Mouse (Mus musculus): ENCODE data around the gene 2310039H08Rik. TPM values are rescaled to one million over a fixed set of nuclear protein-coding genes. Genes with fewer than 3 reads are reported as not detected.

The 2310039H08Rik gene
- total and polyA plus RNA-seq, 3 experiments, result 17.4 to 129 (median 33.4) TPM

GRCm38 (mm10) chr17:46728021-46728420 lies 44.4 kb upstream of the 2310039H08Rik start:
- no peaks in the 10 kb centered on the region for H3K9me3 ChIP-seq (replicated peaks)
- peaks cover 3% of the 10 kb centered on the region; the same call in 1 of the 2 replicates for H3K4me1 ChIP-seq (ENCODE audit: insufficient read depth, low read depth, low read length)
- no peak for TF ChIP-seq GATA1 (IDR thresholded peaks at IDR 0.05; ENCODE audit: borderline replicate concordance, low read length)
- TF ChIP-seq CTCF (IDR thresholded peaks at IDR 0.05; ENCODE audit: low read depth, low read length), result peak; percentile 22; the same call in 1 of the 2 replicates
- no peak for ATAC-seq (ENCODE audit: extremely low read depth, insufficient number of reproducible peaks, low FRiP score, poor library complexity, severe bottlenecking)
- DNase-seq (ENCODE audit: low spot score), result no peak
- H3K4me3 ChIP-seq (ENCODE audit: low read depth, low read length), result no peak overlapping the region
- H3K27me3 ChIP-seq (ENCODE audit: insufficient read depth, low read length), result peaks cover 8% of the 10 kb centered on the region; the same call in 1 of the 2 replicates
- peaks cover 43% of the 10 kb centered on the region for H3K36me3 ChIP-seq (replicated peaks)

DNA sequence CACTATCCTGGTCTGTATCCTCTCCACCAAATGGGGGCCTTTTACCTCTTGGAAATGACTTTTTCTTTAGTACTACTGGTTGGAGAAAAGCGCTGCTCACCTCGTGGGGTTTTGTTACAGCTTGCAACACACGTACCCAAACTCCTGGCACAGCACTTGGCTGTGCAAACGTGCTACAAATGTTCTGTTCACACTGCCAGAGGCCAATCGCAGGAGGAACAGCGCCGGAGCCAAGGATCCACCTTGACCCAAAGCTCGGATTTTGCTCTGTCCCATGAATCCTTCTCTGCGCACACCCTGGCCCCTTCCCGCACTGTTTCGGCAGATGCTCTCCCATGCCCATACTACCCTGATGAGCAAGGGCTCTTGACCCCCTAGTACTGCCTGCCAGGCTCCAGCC lies 43.9 kb upstream of the 2310039H08Rik start:
- H3K4me1 ChIP-seq (ENCODE audit: insufficient read depth, low read depth, low read length), result peaks cover 4% of the 10 kb centered on the region
- DNase-seq (ENCODE audit: low spot score), result no peak
- no peaks in the 10 kb centered on the region for H3K9me3 ChIP-seq (replicated peaks)
- H3K36me3 ChIP-seq (replicated peaks), result peaks cover 39% of the 10 kb centered on the region
- TF ChIP-seq TAL1 (conservative IDR thresholded peaks at IDR 0.05; ENCODE audit: low read depth, low read length), result no peak
- TF ChIP-seq POLR2AphosphoS5 (IDR thresholded peaks at IDR 0.05; ENCODE audit: insufficient replicate concordance, low read depth, low read length), result no peak
- H3K27me3 ChIP-seq (ENCODE audit: insufficient read depth, low read length), result peaks cover 8% of the 10 kb centered on the region; the same call in 1 of the 2 replicates
- no peak overlapping the region for H3K4me3 ChIP-seq (ENCODE audit: low read depth, low read length)
- no peak for ATAC-seq (ENCODE audit: extremely low read depth, insufficient number of reproducible peaks, low FRiP score, poor library complexity, severe bottlenecking)

DNA sequence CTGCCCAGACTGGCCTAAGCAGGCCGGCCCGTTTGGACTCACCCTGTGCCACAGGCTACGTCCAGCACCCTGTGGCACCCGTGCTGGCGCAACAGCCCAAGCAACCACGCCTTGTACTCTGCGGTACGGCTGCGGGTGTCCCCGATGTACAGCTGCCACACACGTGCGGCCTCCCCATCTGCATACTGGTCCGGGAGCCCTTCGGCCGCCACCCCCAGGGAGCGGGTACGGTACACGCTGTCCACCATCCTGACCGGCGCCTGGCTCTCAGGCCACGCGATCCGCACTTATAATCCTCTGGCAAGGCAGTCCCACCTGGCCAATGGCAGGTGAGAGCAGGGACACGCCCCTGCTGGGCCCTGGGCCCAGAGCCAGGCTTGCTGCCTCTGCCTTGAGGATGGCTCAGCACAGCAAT lies 43.5 kb upstream of the 2310039H08Rik start, which contains the start of gene Gnmt:
Gene Gnmt, minus strand, starts transcription at position 265 of the 415 bp plus-strand sequence.
- H3K4me1 ChIP-seq (ENCODE audit: insufficient read depth, low read depth, low read length), result peaks cover 5% of the 10 kb centered on the region
- no peaks in the 10 kb centered on the region for H3K9me3 ChIP-seq (replicated peaks)
- ATAC-seq (ENCODE audit: extremely low read depth, insufficient number of reproducible peaks, low FRiP score, poor library complexity, severe bottlenecking) (no peak), DNase-seq (ENCODE audit: low spot score) (no peak)
- TF ChIP-seq GATA2 (IDR thresholded peaks at IDR 0.05; ENCODE audit: borderline replicate concordance, low read depth, low read length), result no peak
- no peak for TF ChIP-seq POLR2AphosphoS5 (IDR thresholded peaks at IDR 0.05; ENCODE audit: insufficient replicate concordance, low read depth, low read length)
- no peak for TF ChIP-seq TAL1 (conservative IDR thresholded peaks at IDR 0.05; ENCODE audit: low read depth, low read length)
- no peak for TF ChIP-seq CTCF (IDR thresholded peaks at IDR 0.05; ENCODE audit: low read depth, low read length)
- no peak for TF ChIP-seq GATA1 (IDR thresholded peaks at IDR 0.05; ENCODE audit: borderline replicate concordance, low read length)
- H3K4me3 ChIP-seq (ENCODE audit: low read depth, low read length), result no peak within 1 kb of the TSS
- peaks cover 8% of the 10 kb centered on the region; the same call in 1 of the 2 replicates for H3K27me3 ChIP-seq (ENCODE audit: insufficient read depth, low read length)
- H3K36me3 ChIP-seq (replicated peaks), result peaks cover 39% of the 10 kb centered on the region

DNA sequence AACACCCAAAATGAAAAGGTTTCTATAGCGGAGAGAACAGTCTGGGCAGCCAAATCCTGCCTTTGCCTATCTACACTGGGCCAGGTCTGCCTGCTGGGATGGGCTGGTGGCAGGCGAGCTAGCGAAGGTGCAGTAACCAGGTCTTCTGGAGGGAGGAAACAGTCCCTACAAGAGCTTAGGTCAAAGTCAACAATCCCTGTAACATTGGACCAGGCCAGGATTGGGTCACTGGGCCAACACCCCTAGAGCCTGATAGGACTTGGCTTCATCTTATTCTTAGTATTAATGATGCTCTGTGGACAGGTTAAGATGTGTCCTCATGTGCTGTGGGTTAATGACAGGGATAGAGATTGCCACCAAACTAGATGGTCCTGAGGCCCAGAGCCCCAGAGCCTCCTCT lies 38.4 kb upstream of the 2310039H08Rik start:
- ATAC-seq (ENCODE audit: extremely low read depth, insufficient number of reproducible peaks, low FRiP score, poor library complexity, severe bottlenecking) (no peak), DNase-seq (ENCODE audit: low spot score) (no peak)
- H3K4me1 ChIP-seq (ENCODE audit: insufficient read depth, low read depth, low read length), result peaks cover 2% of the 10 kb centered on the region
- no peak for TF ChIP-seq POLR2AphosphoS5 (IDR thresholded peaks at IDR 0.05; ENCODE audit: insufficient replicate concordance, low read depth, low read length)
- TF ChIP-seq GATA2 (IDR thresholded peaks at IDR 0.05; ENCODE audit: borderline replicate concordance, low read depth, low read length), result no peak
- TF ChIP-seq GATA1 (IDR thresholded peaks at IDR 0.05; ENCODE audit: borderline replicate concordance, low read length), result no peak
- TF ChIP-seq TAL1 (conservative IDR thresholded peaks at IDR 0.05; ENCODE audit: low read depth, low read length), result no peak
- TF ChIP-seq CTCF (IDR thresholded peaks at IDR 0.05; ENCODE audit: low read depth, low read length), result no peak
- H3K4me3 ChIP-seq (ENCODE audit: low read depth, low read length), result no peak overlapping the region
- H3K9me3 ChIP-seq (replicated peaks), result no peaks in the 10 kb centered on the region
- peaks cover 3% of the 10 kb centered on the region; the same call in 1 of the 2 replicates for H3K27me3 ChIP-seq (ENCODE audit: insufficient read depth, low read length)
- peaks cover 45% of the 10 kb centered on the region for H3K36me3 ChIP-seq (replicated peaks)

DNA sequence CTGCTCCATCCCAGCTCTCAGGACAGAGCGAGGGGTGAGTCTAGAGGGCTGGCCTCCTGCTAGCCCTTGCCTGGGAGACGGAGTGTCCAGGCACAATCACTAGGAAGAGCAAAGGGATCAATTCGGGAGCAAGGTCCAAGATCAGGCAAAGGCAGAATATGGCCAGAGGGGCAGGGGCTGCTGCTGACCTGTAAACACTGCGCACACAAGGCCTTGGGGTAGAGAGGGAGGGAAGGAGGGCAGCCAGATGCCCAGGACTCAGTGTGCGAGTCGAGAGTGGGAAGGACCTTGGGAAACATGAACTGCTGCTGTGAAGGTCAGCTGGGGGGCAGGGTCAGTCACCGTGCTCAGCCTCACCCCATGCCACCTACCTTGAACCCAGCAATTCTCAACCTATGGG lies 37.1 kb upstream of the 2310039H08Rik start:
- Histone ChIP-seq H3K4me3 (ENCODE audit: low read depth, low read length) (no peak overlapping the region), H3K36me3 (replicated peaks) (peaks cover 45% of the 10 kb centered on the region), H3K27me3 (ENCODE audit: insufficient read depth, low read length) (no peaks in the 10 kb centered on the region), H3K4me1 (ENCODE audit: insufficient read depth, low read depth, low read length) (peaks cover 2% of the 10 kb centered on the region; the same call in 1 of the 2 replicates), H3K9me3 (replicated peaks) (no peaks in the 10 kb centered on the region)
- ATAC-seq (ENCODE audit: extremely low read depth, insufficient number of reproducible peaks, low FRiP score, poor library complexity, severe bottlenecking) (no peak), DNase-seq (ENCODE audit: low spot score) (no peak)
- TF ChIP-seq TAL1 (conservative IDR thresholded peaks at IDR 0.05; ENCODE audit: low read depth, low read length) (no peak), GATA2 (IDR thresholded peaks at IDR 0.05; ENCODE audit: borderline replicate concordance, low read depth, low read length) (no peak), CTCF (IDR thresholded peaks at IDR 0.05; ENCODE audit: low read depth, low read length) (no peak), GATA1 (IDR thresholded peaks at IDR 0.05; ENCODE audit: borderline replicate concordance, low read length) (no peak), POLR2AphosphoS5 (IDR thresholded peaks at IDR 0.05; ENCODE audit: insufficient replicate concordance, low read depth, low read length) (no peak)

- Histone ChIP-seq H3K9me3 (replicated peaks) (no peaks in the 10 kb centered on the region), H3K27me3 (ENCODE audit: insufficient read depth, low read length) (no peaks in the 10 kb centered on the region), H3K36me3 (replicated peaks) (peaks cover 47% of the 10 kb centered on the region), H3K4me1 (ENCODE audit: insufficient read depth, low read depth, low read length) (peaks cover 2% of the 10 kb centered on the region; the same call in 1 of the 2 replicates), H3K4me3 (ENCODE audit: low read depth, low read length) (no peak overlapping the region)
- no peak for ATAC-seq (ENCODE audit: extremely low read depth, insufficient number of reproducible peaks, low FRiP score, poor library complexity, severe bottlenecking)
- DNase-seq (ENCODE audit: low spot score), result no peak
- TF ChIP-seq CTCF (IDR thresholded peaks at IDR 0.05; ENCODE audit: low read depth, low read length) (peak; percentile 70), GATA2 (IDR thresholded peaks at IDR 0.05; ENCODE audit: borderline replicate concordance, low read depth, low read length) (no peak), POLR2AphosphoS5 (IDR thresholded peaks at IDR 0.05; ENCODE audit: insufficient replicate concordance, low read depth, low read length) (no peak)
Measured at GRCm38 (mm10) chr17:46736160-46736559, 36.3 kb upstream of the 2310039H08Rik start.

- ATAC-seq (ENCODE audit: extremely low read depth, insufficient number of reproducible peaks, low FRiP score, poor library complexity, severe bottlenecking), result no peak
- TF ChIP-seq TAL1 (conservative IDR thresholded peaks at IDR 0.05; ENCODE audit: low read depth, low read length), result no peak
- no peak for TF ChIP-seq CTCF (IDR thresholded peaks at IDR 0.05; ENCODE audit: low read depth, low read length)
- no peak for TF ChIP-seq POLR2AphosphoS5 (IDR thresholded peaks at IDR 0.05; ENCODE audit: insufficient replicate concordance, low read depth, low read length)
- TF ChIP-seq GATA2 (IDR thresholded peaks at IDR 0.05; ENCODE audit: borderline replicate concordance, low read depth, low read length), result no peak
- no peak for TF ChIP-seq GATA1 (IDR thresholded peaks at IDR 0.05; ENCODE audit: borderline replicate concordance, low read length)
- peaks cover 4% of the 10 kb centered on the region; the same call in 1 of the 2 replicates for H3K4me1 ChIP-seq (ENCODE audit: insufficient read depth, low read depth, low read length)
- H3K36me3 ChIP-seq (replicated peaks), result peaks cover 68% of the 10 kb centered on the region
- H3K4me3 ChIP-seq (ENCODE audit: low read depth, low read length), result no peak overlapping the region
- DNase-seq (ENCODE audit: low spot score), result no peak
- no peaks in the 10 kb centered on the region for H3K27me3 ChIP-seq (ENCODE audit: insufficient read depth, low read length)
- no peaks in the 10 kb centered on the region for H3K9me3 ChIP-seq (replicated peaks)
Measured at GRCm38 (mm10) chr17:46741305-46741704, 31.1 kb upstream of the 2310039H08Rik start.

All from G1E (cell line).